Mouse (Mus musculus): ENCODE data around the gene Psmd4.
A peak's percentile ranks its signal among the peaks of the same experiment; 100 is the strongest.
"Not testable (repeated sequence)": the region's sequence is repeated elsewhere in the genome, so short reads cannot be mapped to it uniquely, and the experiment has no call there.

The Psmd4 gene

DNA sequence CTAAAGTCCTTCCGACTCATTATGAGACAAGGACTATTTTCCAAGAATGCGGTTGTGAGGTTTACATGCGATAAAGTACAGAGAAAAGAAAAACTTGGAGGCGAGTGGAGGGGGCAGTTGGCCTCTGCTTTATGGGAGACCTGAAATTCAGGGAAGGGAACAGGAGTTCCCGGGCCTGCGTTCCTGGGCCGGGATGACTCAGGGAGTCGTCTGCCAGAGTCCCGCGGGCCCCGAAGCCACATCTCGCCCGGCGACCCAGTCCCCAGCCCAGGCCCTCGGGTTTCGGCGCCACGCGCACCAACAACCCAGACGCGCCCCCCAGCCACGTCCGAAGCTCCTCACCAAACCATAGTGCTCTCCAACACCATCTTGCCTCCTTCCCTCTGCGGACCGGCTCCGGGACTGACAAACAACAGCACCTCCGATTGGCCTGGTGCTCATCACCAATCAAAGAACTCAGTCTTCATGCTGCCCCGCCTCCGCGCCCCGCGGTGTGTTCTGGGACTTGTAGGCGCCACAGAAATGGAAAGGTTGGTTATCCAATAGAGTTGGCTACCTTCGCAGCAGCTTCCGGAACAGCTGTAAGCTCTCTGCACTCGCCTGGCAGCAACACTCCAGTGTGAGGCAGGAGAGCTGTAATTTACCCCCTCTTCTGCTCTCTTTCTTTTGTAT, at the start of gene Psmd4:
Gene Psmd4 (minus strand): TSS at position 449 of the 672 bp plus-strand sequence.
- peak; percentile 100 for DNase-seq (ENCODE audit: extremely low read depth, low read depth)

DNA sequence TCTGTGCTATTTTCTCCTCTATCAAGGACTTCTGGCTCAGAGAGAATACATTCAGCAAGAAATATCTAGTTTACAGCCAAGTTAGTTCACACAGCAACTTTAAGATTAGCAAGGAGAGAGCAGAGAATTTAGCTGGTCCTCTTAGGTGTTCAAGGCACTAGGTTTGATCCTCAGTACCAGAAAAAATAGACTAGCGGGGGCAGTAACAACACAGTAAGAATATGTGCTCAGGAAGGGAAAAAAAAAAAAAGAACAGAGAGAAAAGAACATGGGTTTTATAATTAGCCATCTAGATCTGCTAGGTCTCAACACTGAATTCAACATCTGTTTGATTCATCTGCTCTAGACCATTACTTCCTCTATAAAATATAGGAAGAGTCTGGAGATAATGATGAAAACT, 45.7 kb upstream of the Psmd4 start:
- DNase-seq (ENCODE audit: extremely low read depth, low read depth) = no peak

DNA sequence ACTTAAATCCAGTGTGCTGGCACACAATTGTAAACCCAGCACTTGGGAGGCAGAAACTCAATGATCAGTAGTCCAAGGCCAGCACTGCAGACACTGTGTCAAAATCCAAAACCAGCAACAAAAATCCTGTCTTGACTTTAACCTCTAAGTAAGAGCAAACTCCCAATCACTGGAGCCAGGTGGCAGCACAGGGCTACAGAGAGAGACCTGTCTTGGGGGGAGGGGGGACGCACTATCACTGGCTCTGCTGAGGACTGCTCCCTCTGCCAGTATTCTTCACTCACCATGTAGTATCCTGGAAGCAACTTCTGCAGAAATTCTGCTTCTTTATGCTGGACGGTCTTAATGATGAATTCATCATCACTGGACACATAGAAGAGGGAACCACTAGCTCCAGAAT, 29.2 kb upstream of the Psmd4 start:
- no peak for DNase-seq (ENCODE audit: extremely low read depth, low read depth)

DNA sequence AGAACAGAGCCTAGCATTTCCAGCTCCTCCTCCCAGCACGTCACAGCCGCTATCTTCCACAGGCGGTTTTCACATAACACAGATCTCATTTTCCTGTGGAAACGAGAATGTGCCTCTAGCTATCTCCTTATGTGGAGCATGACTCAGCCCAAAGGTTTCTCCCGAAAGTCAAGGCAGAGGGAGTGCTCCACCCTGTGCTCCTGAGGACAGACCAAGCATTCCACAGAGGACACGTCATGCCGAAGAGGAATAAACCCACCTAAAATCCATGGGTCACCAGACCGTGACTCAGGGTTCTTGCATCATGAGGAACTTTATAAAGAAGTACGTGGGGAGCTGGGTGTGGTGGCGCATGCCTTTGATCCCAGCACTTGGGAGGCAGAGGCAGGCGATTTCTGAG, 24.2 kb upstream of the Psmd4 start:
- no peak for DNase-seq (ENCODE audit: extremely low read depth, low read depth)

DNA sequence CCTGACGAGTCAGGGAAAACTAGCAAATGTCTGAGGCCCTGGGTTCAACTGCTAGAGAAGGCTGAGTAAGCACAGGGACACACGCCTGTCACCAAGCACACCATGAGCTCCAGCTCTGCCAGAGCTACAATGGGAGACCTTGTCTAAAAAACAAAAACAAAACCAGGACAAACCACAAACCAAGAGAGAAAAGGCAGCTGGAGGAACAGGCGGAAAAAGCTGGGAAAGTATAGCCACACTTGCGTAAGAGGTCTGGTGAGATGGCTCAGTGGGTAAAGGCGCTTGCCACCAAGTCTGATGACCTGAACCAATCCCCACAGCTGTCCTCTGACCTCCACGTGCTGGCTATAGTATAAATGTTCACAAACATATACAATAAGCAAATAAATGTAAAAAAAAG, 23.7 kb upstream of the Psmd4 start:
- no peak for DNase-seq (ENCODE audit: extremely low read depth, low read depth)

DNA sequence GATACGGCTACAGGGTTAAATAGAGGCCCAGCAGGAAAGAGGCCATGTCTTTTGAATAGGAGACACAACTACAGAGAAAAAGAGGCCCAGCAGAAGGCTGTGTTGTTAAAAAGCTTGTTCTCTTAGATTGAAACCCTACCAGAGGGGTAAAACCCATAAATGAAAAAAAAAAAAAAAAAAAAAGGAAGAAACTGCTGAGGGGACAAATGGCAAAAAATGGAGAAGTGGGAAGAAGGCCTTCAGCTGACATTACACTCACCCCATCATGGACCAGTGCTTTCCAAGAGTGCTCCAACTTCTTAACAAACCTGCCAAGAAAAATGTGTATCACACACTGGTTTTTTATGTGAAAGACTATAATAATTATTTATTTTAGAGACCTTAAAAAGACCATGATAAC, 23.1 kb upstream of the Psmd4 start:
- DNase-seq (ENCODE audit: extremely low read depth, low read depth) = no peak

DNA sequence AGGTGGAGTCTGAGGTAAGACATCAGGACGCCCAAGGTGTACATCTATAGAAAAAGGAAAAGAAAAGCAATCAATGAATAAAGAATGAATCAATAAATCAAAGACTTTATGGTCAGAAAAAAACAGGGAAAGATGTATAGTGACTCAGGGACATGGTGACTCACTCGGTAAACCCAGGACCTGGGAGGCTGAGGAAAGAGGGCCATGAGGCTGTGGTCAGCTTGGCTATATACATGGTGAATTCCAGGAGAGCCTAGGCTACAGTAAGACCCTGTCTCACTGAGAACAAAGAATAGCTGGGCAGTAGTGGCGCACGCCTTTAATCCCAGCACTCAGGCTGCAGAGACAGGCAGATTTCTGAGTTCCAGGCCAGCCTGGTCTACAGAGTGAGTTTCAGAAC, 21.3 kb upstream of the Psmd4 start:
- DNase-seq (ENCODE audit: extremely low read depth, low read depth) = no peak

DNA sequence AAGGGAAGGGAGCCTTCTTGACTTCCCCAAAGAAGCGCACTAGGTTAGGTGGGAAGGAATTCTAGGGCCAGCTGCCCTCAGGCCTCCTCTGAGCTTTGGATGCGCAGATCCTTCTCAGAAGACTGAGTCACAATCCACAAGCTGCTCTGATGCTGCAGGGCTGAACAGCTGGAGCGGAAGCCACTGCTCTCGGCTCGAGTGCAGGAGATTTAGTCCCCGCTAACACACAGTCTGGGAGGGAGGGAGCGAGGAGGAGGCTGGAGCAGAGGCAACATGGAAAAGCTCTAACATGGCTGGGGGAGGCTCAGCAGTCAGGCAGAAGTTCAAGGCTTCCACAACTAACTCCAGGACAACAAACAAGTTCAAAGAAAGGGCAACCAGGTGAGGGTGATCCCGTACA, 15.7 kb upstream of the Psmd4 start:
- DNase-seq (ENCODE audit: extremely low read depth, low read depth) = no peak

DNA sequence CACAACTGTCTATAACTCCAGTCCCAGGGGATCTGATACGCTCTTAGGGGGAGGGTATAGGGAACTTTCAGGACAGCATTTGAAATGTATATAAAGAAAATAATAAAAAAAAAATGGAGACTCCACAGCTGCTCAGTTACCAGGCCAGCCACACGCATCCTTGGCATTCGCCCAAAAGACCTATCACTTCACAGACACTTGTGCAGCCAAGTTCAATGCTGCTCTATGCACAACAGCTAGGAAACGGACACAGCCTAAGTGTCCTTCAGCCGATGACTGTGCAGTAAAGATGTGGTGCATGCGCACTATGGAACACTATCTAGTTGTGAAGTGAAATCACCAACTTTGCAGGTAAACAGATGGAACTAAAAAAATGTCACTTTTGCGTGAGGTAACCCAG, 13.9 kb upstream of the Psmd4 start:
- DNase-seq (ENCODE audit: extremely low read depth, low read depth) = peak; percentile 97

DNA sequence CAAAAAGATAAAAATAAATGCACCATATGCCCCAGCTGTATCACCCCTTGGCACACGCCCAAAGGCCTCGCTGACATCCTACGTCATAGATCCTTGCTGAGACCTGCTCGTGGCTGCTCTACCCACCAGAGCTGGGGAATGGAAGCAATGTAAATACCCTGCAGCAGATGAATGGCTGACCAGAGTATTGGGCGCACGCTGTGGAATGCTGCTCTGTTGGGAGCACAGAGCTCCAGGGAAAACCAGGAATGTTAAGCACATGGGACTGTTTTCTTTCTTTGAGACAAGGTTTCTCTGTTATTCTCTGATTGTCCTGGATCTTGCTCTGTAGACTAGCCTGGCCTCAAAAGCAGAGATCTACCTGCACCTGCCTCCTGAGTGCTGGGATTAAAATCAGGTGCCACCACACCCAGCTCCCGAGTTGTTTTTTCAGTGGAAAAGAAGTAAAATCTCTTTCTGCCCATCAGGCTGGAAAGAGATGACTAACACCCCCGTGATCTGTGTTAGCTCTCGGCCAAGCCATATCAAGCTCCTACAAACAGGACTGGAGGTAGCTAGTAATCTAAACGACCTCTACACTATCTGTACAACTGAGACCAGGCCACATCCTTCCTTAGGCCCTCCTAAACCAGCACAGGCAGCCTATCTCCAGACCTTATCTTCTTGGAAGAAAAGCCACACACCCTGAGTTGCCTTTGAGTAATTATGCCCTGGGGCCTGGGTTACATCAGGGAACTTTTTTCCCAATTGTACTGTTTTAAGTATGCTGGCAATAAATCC, 12.3 kb upstream of the Psmd4 start:
- peak; percentile 95 for DNase-seq (ENCODE audit: extremely low read depth, low read depth)

DNA sequence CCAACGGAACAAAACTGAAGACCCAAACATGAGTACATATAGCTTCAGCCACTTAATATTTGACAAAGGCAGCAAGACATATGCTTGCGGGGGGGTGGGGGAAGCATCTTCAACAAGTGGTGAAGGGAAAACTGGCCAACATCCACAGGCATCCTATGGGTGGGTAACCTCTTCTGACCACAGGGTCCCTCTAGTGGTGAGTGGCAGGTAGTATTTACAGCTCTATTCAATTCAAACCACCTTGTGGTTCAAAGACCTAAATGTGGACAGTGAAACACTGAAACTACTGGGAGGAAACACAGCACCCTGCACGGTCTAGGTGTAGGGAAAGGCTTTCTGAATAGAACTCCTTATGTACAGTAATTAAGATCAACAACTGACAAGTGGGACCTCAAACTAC, 11.3 kb upstream of the Psmd4 start:
- peak; percentile 91 for DNase-seq (ENCODE audit: extremely low read depth, low read depth)

DNA sequence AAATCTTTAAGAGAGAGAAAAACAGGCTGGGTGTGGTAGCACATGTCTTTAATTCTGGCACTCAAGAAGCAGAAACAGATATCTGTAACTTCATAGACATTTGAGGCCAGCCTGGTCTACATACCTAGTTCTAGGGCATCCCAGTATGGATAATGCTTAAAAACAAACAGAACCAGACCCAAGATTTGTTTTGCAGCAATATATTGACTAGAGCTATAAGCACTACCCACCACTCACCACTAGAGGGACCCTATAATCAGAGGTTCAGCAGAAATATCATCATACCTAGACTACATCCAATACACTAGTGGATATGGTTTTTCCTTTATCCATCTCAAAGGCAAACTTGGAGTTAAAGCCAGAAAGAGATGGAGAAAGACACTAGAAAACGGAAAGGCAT, 10.5 kb upstream of the Psmd4 start:
- peak; percentile 86 for DNase-seq (ENCODE audit: extremely low read depth, low read depth)

DNA sequence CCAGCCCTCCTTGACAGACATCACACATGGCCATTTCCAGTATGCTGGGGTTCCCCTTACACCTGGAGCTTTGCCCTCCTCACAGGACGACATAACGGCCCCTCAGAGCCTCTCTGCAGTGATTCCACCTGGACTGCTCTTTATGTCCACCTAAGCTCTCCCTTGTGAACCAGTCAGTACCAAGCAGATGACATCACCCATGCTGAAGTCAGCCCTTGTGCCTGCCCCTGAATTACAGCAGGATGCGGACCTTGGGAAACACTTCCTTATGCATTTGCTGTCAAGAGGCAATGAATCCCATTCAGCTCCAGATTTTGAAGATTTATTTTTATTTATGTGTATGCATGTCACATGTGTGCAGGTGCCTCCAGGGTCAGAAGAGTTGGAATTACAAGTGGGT, 5.5 kb upstream of the Psmd4 start:
- no peak for DNase-seq (ENCODE audit: extremely low read depth, low read depth)

DNA sequence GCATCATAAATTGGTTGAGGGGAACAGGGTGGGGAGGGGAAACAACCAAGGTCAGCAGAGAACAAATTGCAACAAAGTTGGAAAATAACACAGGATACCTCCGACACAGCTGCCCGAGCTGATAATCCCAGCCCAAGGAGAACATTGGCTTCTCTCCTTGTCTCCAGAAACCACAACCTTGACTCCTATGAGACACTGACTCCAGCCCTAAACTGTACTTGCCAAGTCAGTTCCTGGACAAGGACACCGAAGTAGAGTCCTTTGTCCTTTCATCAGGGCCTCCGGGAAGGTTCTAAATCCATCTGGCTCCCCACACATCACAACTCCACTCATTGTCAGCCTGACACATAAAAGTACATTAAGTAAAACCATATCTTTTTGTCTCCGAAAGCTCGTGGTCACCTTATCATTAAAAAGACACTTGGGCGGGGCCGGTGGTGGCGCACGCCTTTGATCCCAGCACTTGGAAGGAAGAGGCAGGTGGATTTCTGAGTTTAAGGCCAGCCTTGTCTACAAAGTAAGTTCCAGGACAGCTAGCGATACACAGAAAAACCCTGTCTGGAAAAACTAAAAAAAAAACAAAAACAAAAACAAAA, 4.1 kb upstream of the Psmd4 start:
- peak; percentile 83 for DNase-seq (ENCODE audit: extremely low read depth, low read depth)

DNA sequence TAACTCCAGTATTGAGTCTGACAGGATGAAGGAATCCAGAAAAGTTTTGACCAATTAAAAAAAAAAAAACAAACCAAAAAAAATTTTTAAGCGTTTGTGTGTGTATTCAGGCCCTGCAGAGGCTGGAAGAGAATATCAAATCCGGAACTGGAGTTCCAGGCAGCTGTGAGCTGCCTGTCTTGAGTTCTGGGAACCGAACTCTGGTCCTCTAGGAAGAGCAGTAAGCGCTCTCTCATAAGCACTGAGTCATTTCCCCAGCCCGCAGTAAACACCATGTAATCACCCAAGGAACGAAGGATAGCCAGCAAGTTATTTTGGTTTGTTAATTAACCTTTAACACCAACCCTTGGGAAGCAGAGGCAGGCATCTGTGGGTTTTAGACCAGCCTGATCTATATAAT, 837 bp upstream of the Psmd4 start:
- peak; percentile 67 for DNase-seq (ENCODE audit: extremely low read depth, low read depth)

DNA sequence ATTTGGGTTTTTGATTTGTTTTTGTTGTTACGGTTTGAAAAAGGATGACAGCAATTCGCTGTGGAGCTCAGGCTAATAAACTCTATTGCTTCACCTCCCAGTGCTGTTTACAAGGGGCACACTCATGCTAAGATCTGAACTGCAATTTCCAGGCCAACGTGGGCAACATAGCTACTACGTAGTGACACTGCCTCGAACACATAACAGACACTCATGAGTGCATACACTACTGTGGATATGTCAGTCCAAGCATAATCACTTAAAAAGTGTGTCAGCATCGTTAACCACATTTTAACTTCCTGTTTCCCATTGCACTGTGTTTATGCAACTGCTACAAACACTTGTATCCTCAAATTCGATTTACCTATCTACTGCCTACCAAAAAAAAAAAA, 420 bp upstream of the Psmd4 start:
- DNase-seq (ENCODE audit: extremely low read depth, low read depth) = peak; percentile 95

DNA sequence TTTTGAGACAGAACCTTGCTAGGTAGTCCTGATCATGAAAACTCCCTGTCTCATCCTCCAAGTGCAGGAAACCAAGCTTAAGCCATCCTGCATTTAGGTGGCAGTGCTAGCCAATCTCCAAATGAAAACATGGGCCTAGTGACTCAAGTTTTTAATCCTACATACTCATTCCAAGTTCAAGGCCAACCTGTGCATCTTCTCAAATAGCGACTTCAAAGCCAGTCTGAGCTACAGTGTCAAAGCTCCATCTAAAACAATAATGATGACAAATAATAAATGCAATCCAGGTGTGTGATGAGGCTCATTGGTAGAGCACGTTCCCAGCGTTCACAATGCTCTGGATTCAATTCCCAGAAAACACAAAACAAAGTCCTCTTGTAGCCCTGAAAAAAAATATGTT, 789 bp downstream of the Psmd4 start:
- no peak for DNase-seq (ENCODE audit: extremely low read depth, low read depth)

DNA sequence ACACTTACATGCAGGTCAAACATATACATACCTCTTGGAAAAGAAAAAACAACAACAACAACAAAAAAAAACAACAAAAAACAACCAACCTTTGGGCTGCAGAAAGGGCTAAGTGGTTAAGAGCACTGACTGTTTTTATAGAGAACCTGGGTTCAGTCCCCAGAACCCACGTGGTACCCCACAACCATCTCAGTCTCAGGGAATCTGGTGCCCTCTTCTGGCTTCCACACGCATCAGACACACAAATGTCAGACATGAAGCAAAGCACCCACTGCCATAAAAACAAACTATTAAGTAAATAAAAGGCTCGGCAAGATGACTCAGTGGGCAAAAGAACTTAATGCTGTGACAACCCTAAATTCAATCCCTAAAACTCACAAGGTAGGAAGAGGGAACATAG, 12.5 kb downstream of the Psmd4 start:
- no peak for DNase-seq (ENCODE audit: extremely low read depth, low read depth)

DNA sequence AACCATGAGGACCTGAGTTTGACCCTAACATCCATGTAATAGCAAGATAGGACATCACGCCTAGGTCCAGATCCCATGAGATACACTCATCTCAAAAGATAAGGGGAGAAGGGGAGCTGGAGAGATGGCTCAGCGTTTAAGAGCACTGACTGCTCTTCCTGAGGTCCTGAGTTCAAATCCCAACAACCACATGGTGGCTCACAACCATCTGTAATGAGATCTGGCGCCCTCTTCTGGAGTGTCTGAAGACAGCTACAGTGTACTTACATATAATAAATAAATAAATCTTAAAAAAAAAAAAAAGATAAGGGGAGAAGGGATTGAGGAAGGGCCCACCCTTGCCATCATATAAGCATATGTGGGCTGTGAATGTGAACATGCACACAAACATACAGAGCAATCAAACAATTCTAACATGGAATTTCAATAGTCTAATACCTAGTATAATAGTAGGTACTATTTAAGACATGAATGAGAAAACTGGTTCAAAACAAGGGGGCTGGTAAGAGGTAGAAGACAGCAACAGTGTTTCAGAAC, 13.1 kb downstream of the Psmd4 start:
- not testable (repeated sequence) for DNase-seq (ENCODE audit: extremely low read depth, low read depth)

DNA sequence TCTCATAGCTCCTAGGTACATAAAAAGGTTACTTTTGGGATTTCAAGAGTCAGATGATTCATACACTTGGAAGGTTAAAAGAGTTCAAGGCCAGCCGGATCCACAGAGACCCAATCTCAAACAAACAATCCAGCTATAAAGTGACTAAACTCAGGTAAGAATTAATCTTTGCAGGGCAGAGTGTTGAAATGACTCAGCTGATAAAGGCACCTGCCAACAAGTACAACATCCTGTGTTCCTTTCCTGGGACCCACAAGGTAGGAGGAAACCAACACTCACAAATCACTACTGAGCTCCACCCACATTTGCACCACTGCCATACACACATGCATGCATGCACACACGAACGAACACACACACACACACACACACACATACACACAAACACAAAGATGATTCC, 13.8 kb downstream of the Psmd4 start:
- DNase-seq (ENCODE audit: extremely low read depth, low read depth) = no peak

DNA sequence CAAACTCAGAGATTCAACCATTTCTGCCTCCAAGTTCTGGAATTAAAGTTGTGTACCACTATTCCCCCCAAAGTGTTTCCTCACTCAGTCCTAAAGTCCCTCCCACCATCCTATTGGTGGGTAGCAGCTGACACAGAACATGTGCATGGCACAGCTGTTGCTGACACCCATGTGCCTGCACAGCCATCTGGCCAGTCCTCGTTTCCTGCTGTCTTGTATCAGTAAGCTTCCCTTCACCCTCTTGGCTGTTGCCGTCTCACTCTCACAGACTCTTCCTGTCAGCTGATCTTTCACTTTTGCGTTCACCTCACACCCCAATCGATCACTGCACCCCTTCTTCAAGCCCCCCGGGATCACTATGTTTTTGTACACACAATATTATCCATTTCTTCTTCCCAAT, 14.7 kb downstream of the Psmd4 start:
- no peak for DNase-seq (ENCODE audit: extremely low read depth, low read depth)

DNA sequence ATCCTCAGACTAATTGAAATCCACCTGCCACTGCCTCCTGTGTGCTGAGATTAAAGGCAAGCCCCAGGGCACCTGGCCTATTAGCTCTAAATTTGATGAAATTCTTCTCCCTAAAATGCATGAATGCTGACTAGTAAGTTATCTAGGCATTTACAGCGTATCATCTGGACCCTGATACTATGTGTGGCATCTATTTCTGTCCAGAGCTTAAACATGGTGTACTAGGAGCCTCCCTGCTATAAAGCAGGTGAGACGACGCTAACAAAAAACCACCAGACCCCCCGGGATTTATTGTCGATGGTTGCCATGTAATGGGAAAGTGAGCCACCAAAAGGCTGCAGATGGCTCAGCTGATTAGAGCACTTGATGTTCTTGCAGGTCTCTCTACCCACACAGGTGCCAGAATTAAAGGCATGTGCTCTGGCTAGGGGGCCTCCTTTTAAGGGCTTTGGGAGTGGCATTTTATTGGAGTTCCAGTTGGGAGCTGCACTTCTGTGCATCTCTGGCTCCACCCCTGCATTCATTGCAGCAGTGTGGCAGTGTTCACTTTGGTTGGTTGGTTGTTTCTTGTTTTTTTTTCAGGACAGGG, 15.3 kb downstream of the Psmd4 start:
- no peak for DNase-seq (ENCODE audit: extremely low read depth, low read depth)

Measured in MEL-GATA-1-ER (cell line).